Comparison of ENCODE assay signal across 8 mouse cellular contexts in the genomic region with DNA sequence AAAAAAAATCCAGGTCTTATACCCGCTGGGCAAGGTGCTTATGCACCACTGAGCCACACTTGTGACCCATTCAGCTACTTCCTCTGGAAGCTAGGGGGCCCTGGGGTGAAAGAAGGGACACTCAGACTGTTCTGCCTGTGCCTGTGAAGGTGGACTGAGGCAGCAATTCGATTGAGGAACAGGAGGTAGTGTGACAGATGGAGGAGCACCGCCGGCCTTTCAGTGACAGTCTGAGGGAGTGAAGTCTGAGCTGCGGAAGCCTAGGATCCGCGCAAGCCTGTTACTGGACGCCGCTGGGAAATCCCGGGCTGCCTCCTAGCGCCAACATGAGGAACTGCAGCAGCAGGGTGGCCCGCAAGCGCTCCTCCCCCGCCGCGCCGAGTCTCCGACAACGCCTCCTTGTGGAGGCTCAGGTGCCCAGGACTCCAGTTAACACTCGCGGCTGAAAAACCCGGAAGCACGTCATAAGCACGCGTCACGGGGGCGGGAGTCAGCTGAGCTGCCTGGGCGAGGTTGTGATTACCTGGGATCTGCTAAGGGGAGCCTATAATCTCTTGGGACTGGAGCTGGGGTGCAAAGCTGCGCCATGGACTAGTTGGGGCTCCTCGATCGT. TPM values are rescaled to one million over a fixed set of nuclear protein-coding genes. Genes with fewer than 3 reads are reported as not detected.
DNase-seq lines count a peak whose midpoint lies in the region; ATAC-seq and TF ChIP-seq lines count a peak whose summit lies in the region.

A gene (plus strand): TSS at position 471 of the 613 bp plus-strand sequence.

- ATAC-seq in forebrain, embryonic 15.5 days (replicated peaks) = peak; percentile 97
- peak; percentile 93 for ATAC-seq in neutrophil, adult 5-6 weeks (ENCODE audit: extremely low read depth, insufficient number of reproducible peaks, low FRiP score, poor library complexity, severe bottlenecking)

- WGBS in forebrain, embryonic 15.5 days = under 1% methylated on average over 29 of the region's 31 CpGs
- WGBS in lung, adult 2 months = under 1% methylated on average over 31 of the region's 31 CpGs

- H3K27me3 ChIP-seq in forebrain, embryonic 15.5 days = no peaks in the 10 kb centered on the region

- peaks cover 0 to 12% of the 10 kb centered on the region in 2 experiments; a peak in 1 of 4 replicates for H3K4me1 ChIP-seq in ES-E14 (ENCODE audit: control insufficient read depth in 2 of 2, insufficient read depth in 2 of 2, low read length in 2 of 2, poor library complexity in 1 of 2)
- H3K4me1 ChIP-seq in forebrain, embryonic 15.5 days = peaks cover 21% of the 10 kb centered on the region
- peaks cover 9% of the 10 kb centered on the region; the same call in 1 of the 2 replicates for H3K4me1 ChIP-seq in lung, adult 2 months (ENCODE audit: control insufficient read depth, insufficient read depth, low read length)

- peak; percentile 97 for DNase-seq in ES-E14 (ENCODE audit: low read depth, low spot score)
- peak; percentile 97 for DNase-seq in cerebellum, adult 11-12 months
- DNase-seq in heart, postnatal 25 days (ENCODE audit: low spot score) = peak; percentile 93
- DNase-seq in layer of hippocampus, adult 18-20 months (ENCODE audit: low spot score in 2 of 2) = peak; percentile 98 to 99
- DNase-seq in lung, adult 2 months = peak; percentile 97
- DNase-seq in thymus, adult 18-20 months = peak; percentile 90 to 91

- H3K9me3 ChIP-seq in ES-E14 (ENCODE audit: control insufficient read depth, insufficient read depth, low read depth, low read length) = no peaks in the 10 kb centered on the region
- no peaks in the 10 kb centered on the region for H3K9me3 ChIP-seq in forebrain, embryonic 15.5 days

- peak within 1 kb of the TSS; percentile 14 for H3K27ac ChIP-seq in ES-E14 (ENCODE audit: insufficient read depth, low read depth, low read length, poor library complexity, severe bottlenecking)
- peak within 1 kb of the TSS; percentile 76 for H3K27ac ChIP-seq in forebrain, embryonic 15.5 days (replicated peaks)

- peak; percentile 83; the same call in 1 of the 2 replicates for TF ChIP-seq POLR2A in lung, adult 2 months (IDR thresholded peaks at IDR 0.05; ENCODE audit: borderline replicate concordance, extremely low read depth, low read depth, low read length)

- H3K4me3 ChIP-seq in ES-E14 (ENCODE audit: insufficient read depth in 1 of 2, low read depth in 1 of 2, low read length in 2 of 2, poor library complexity in 1 of 2, severe bottlenecking in 1 of 2) = peak within 1 kb of the TSS; percentile 82 to 92
- peak within 1 kb of the TSS; percentile 76 for H3K4me3 ChIP-seq in forebrain, embryonic 15.5 days
- H3K4me3 ChIP-seq in lung, adult 2 months (replicated peaks; ENCODE audit: extremely low read depth, low read depth, low read length) = peak within 1 kb of the TSS; percentile 74

- intact Hi-C loops in heart, postnatal 25 days (cut with DNase I) = loop anchor here (5.0 kb wide), 1 partner anchor 136 kb away; no protein-coding TSS in a partner anchor

- peak; percentile 78 for TF ChIP-seq CTCF in lung, adult 2 months (IDR thresholded peaks at IDR 0.05; ENCODE audit: insufficient read depth, low read length)

- in situ Hi-C loops in ES-E14 (cut with MboI; ENCODE audit: low sequenced_read_pairs in 2 of 2, unreplicated experiment in 2 of 2) = no loop called here

- peak within 1 kb of the TSS; percentile 73 for H3K4me2 ChIP-seq in forebrain, embryonic 15.5 days (replicated peaks)

- peak within 1 kb of the TSS; percentile 92 for H3K9ac ChIP-seq in ES-E14 (ENCODE audit: insufficient read depth, low read depth, low read length, poor library complexity, severe bottlenecking)
- H3K9ac ChIP-seq in forebrain, embryonic 15.5 days (replicated peaks) = peak within 1 kb of the TSS; percentile 70

- peaks cover 5% of the 10 kb centered on the region; the same call in 1 of the 2 replicates for H3K36me3 ChIP-seq in ES-E14 (ENCODE audit: control insufficient read depth, insufficient read depth, low read length, poor library complexity, severe bottlenecking)
- peaks cover 19% of the 10 kb centered on the region for H3K36me3 ChIP-seq in forebrain, embryonic 15.5 days

TF ChIP-seq in ES-E14, 5 proteins besides CTCF, POLR2A, EP300 and RAD21:
- TF ChIP-seq ZC3H11A (IDR thresholded peaks at IDR 0.05; ENCODE audit: borderline replicate concordance, low read depth, low read length) (peak; percentile 54), MAFK (IDR thresholded peaks at IDR 0.05; ENCODE audit: insufficient read depth, low read depth, low read length) (no peak), CHD2 (IDR thresholded peaks at IDR 0.05; ENCODE audit: low read depth, low read length) (no peak), HCFC1 (IDR thresholded peaks at IDR 0.05; ENCODE audit: borderline replicate concordance, insufficient read depth, low read length) (peak; percentile 84), ZNF384 (IDR thresholded peaks at IDR 0.05; ENCODE audit: low read depth, low read length) (peak; percentile 29; the same call in 1 of the 2 replicates)

RNA-seq across cellular contexts. Expression of the gene that starts here (rescaled TPM):
- 17.0 and 17.8 TPM in 2 replicates for total RNA-seq in ES-E14 (2012; rRNA removed)
- polyA plus RNA-seq in forebrain, embryonic 15.5 days (2015; fragmentation: Nextera tagmentation; extraction: Ambion mirVana) = 30.2 and 31.1 TPM in 2 replicates
- 10 to 100 TPM; 11.9 to 13.0 TPM for total RNA-seq in heart, postnatal 25 days (2021)
- total RNA-seq in layer of hippocampus, adult 18-20 months (2021) = 10 to 100 TPM; 44.2 to 49.9 TPM
- 24.1 and 25.9 TPM in 2 replicates for polyA plus RNA-seq in lung, adult 2 months (2012; rRNA removed)
- total RNA-seq in neutrophil, adult 5-6 weeks (2017) = 21.4 and 21.6 TPM in 2 replicates

Comparison
In these comparisons a context has a peak if more than half of its experiments do, and no peak if none do; other contexts are left out.
1. Peak in every context shown above with its lines: DNase-seq, ATAC-seq, H3K4me3 ChIP-seq and H3K27ac ChIP-seq.